Mouse (Mus musculus) heart, adult 2 months (tissue): ENCODE measurements at regions not wholly inside any gene's neighbourhood (a gene's known extent, or its start where the extent isn't known, plus 50 kb on each side); places are given as distances from the start of the nearest gene placed in this dataset.

Experiments used
- CTCF ChIP-seq: fragments of 200-600 bp; IDR thresholded peaks from 2 replicates; pipeline ENCODE4 v1.8.1; 2022; ENCODE audit warnings: antibody characterized with exemption, mild to moderate bottlenecking, moderate library complexity
- EP300 ChIP-seq: fragments of 200-500 bp; IDR thresholded peaks from 2 replicates; pipeline ENCODE4 v1.6.1; 2011; ENCODE audit warnings: low read depth, low read length, control low read depth; ENCODE audit not compliant: insufficient read depth

GRCm38 (mm10) chr7:66490073-66490472 is 62.8 kb upstream of the Aldh1a3 start:
- TF ChIP-seq CTCF (no peak), EP300 (no peak)
